Mouse (Mus musculus) hindbrain, embryonic 12.5 days (tissue): ENCODE results near the gene Sstr4. TPM values are rescaled to one million over a fixed set of nuclear protein-coding genes. Genes with fewer than 3 reads are reported as not detected.

Source experiments
- ATAC-seq: fragments of 200-750 bp; cut with Nextera tagmentation; 2 replicates; pipeline ENCODE4 v1.8.0; 2017; ENCODE audit warnings: moderate TSS enrichment; ENCODE audit not compliant: low FRiP score
- H3K27ac ChIP-seq: fragments of 300-500 bp; sonication (generic); 2 replicates; pipeline ENCODE4 v1.5.1; 2016; ENCODE audit warnings: mild to moderate bottlenecking
- H3K27me3 ChIP-seq: fragments of 300-500 bp; sonication (generic); 2 replicates; pipeline ENCODE4 v1.6.1; 2016; ENCODE audit warnings: mild to moderate bottlenecking
- H3K36me3 ChIP-seq: fragments of 300-500 bp; sonication (generic); 2 replicates; pipeline ENCODE4 v1.6.1; 2016; ENCODE audit warnings: mild to moderate bottlenecking
- H3K4me1 ChIP-seq: fragments of 300-500 bp; sonication (generic); 2 replicates; pipeline ENCODE4 v1.6.1; 2016
- H3K4me2 ChIP-seq: fragments of 300-500 bp; sonication (generic); replicated peaks from 2 replicates; pipeline ENCODE4 v1.6.1; 2016; ENCODE audit warnings: mild to moderate bottlenecking
- H3K4me3 ChIP-seq: fragments of 300-500 bp; sonication (generic); 2 replicates; pipeline ENCODE4 v1.5.1; 2016; ENCODE audit warnings: mild to moderate bottlenecking
- H3K9ac ChIP-seq: fragments of 300-500 bp; sonication (generic); 2 replicates; pipeline ENCODE4 v1.6.1; 2016; ENCODE audit warnings: mild to moderate bottlenecking, moderate library complexity
- H3K9me3 ChIP-seq: fragments of 300-500 bp; sonication (generic); replicated peaks from 2 replicates; pipeline ENCODE4 v1.6.1; 2016; ENCODE audit warnings: mild to moderate bottlenecking
- WGBS: fragments of 180-500 bp; shearing (Covaris S2); methylation state at CpG from one replicate; pipeline ENCODE4 v1.1.7; 2016; 5-methylcytosine and 5-hydroxymethylcytosine counted together
- polyA plus RNA-seq: library from polyadenylated mRNA; unstranded; fragments of >200 nt; fragmentation: Nextera tagmentation; extraction: Ambion mirVana; gene quantifications from 2 replicates; pipeline ENCODE4 v1.2.1, GENCODE M21; 2016

Gene Sstr4
- polyA plus RNA-seq, 1 experiment from 2014 or later: 1.7 TPM

DNA sequence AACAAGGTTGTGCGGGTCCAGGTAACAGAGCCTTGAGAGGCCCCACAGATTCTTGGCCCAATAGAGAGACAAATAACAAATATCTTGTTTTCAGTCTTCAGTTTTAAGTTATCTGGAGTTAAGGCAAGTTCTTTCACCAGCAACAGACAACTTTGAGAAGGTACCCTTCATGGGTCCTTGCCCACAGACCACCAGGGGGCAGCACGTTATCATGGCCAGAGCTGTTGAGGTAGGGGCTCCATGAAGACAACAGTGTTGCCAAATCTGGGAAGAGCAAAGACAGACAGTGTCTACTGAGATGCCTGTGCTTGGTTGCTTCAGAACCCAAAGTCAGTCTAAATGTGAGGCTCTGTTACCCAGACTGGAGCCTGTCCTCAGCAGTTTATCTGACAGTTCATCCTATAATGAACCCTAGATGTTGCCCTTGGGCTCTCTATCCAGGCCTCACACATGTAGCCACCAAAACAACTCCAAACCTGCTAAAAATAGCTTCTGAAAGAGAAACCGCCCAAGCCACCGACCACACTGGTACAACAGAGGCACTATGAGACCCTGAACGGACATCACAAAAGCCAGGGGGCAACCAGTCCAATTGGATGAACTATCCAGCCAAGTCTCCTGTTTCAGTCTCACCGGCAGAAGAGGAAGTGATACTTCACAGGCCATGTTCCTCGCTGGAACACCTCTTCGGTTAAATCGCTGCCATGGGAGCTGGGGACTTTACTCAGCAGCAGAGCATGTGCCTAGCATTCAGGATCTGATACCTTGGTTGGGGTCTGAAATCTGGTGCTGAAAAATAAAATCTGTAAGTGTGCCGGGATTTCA, 19.6 kb upstream of the Sstr4 start:
- WGBS: 70% methylated on average over 10 of the region's 10 CpGs
- Histone ChIP-seq H3K4me2 (no peak overlapping the region), H3K9me3 (no peaks in the 10 kb centered on the region), H3K36me3 (no peaks in the 10 kb centered on the region), H3K27ac (no peak overlapping the region), H3K4me3 (no peak overlapping the region), H3K9ac (no peak overlapping the region), H3K4me1 (no peaks in the 10 kb centered on the region), H3K27me3 (no peaks in the 10 kb centered on the region)
- ATAC-seq: no peak

DNA sequence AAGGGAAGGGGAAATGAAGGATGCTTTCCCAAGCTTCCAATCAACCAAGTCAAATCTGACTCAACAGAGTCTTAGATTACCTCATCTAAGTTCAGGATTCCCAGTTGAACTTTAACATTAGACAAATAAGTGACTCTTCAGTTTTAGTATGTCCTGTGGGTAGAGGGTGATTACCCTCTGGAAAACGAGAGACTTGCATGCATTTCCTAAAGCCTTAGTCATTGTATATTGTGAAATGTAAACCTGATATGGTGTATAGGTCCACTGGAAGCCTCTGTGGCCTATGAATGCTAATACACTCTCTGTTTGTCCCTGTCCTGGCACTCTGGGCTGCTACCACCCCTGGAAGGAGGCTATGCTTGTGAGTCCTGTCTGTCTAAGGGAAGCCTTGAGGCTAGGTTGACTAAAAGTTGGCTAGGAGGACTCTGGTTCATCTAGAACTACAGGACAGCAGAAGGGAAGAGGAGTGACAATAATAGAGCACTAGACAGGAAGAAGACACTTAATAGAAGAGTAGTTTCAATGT, 16.3 kb upstream of the Sstr4 start:
- H3K9me3 ChIP-seq: no peaks in the 10 kb centered on the region
- H3K9ac ChIP-seq: no peak overlapping the region
- H3K4me2 ChIP-seq: no peak overlapping the region
- H3K27me3 ChIP-seq: no peaks in the 10 kb centered on the region
- H3K4me3 ChIP-seq: no peak overlapping the region
- ATAC-seq: no peak
- no peaks in the 10 kb centered on the region for H3K4me1 ChIP-seq
- no peaks in the 10 kb centered on the region for H3K36me3 ChIP-seq
- H3K27ac ChIP-seq: no peak overlapping the region
- 76% methylated on average over 1 of the region's 1 CpGs for WGBS

DNA sequence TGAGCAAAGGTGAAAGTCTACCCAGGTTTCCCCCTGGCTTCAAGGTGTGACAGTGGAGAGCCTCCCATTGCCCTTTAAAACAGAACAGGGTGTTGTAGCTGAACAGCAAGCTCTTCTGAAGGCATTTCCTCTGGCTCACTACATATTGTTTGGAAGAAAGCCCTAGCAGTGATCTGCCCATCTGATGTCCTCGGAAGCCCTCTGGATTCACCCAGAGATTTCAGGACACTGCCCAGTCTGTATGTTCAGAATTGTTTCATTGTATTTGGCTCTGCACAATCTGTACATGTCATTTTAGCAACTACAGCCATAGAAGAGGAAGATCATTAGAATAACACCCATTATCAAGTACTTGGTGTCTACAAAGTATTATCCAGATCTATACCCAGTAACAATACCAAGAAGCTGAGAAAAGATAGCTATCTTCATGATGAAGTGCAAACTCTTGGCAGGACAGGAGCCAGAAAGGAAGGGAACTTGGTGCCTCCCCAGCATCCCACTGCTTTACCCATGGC, 15.2 kb upstream of the Sstr4 start:
- no peak overlapping the region for H3K27ac ChIP-seq
- no peaks in the 10 kb centered on the region for H3K27me3 ChIP-seq
- H3K9ac ChIP-seq: no peak overlapping the region
- H3K4me1 ChIP-seq: no peaks in the 10 kb centered on the region
- WGBS: 94% methylated on average over 1 of the region's 1 CpGs
- H3K4me2 ChIP-seq: no peak overlapping the region
- H3K36me3 ChIP-seq: no peaks in the 10 kb centered on the region
- H3K9me3 ChIP-seq: no peaks in the 10 kb centered on the region
- ATAC-seq: no peak
- no peak overlapping the region for H3K4me3 ChIP-seq

DNA sequence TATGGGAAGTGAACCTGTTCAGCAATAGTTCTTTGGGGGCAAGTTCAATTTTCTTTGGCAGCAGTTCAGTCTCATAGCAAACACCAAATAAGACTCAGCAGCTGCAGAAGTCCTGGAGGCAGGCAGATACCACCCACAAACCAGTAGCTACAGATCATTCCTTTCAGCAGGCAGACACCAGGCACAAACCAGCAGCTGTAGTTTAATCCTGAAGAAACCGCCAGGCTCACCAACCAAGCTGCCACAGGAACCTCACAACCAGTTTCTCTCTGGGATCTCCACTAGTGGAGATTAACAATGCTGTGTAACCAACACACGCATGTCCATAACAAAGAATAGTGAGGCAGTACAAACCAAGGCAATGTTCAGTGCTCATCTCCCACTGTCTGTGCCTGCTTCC, 14.1 kb upstream of the Sstr4 start:
- no peak overlapping the region for H3K4me3 ChIP-seq
- WGBS: 90% methylated on average over 2 of the region's 2 CpGs
- no peaks in the 10 kb centered on the region for H3K36me3 ChIP-seq
- H3K4me2 ChIP-seq: no peak overlapping the region
- no peaks in the 10 kb centered on the region for H3K9me3 ChIP-seq
- no peaks in the 10 kb centered on the region for H3K27me3 ChIP-seq
- H3K4me1 ChIP-seq: no peaks in the 10 kb centered on the region
- ATAC-seq: no peak
- no peak overlapping the region for H3K27ac ChIP-seq
- H3K9ac ChIP-seq: no peak overlapping the region

DNA sequence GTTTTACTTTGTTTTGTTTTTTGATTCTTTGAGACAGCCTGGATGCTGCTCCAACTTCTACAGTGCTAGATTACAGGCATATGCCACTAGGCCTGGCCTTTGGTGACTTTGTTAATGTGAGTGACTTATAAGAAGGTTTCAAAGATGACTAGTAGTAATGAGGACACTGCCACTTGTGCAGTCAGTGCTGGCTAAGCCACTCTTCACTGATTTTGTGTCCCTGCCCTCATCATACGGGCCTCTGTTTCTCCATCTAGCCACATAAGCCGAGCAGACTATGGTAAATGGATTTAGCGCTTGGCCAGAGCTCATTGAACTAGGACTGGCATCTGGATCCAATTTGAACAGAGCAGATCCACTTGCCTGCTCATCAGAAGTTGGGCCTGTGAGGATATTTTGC, 8.7 kb upstream of the Sstr4 start:
- 79% methylated on average over 3 of the region's 3 CpGs for WGBS

DNA sequence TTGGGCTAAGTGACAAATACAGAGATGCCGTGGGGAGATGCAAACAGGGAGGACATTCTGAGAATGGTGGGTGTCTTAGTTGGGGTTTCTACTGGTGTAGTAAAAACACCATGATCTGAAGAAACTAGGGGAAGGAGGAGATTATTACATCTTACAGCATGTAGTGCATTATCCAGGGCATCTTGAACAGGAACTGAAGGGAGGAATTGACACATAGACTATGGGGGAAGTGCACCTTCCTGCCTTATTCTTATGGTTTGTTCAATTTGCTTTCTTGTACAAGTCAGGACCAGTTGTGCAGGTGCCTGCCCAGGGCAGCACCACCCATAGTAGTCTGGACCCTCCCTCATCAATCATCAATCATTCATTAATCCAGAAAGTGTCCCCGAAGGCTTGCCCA, 8.2 kb upstream of the Sstr4 start:
- H3K9ac ChIP-seq: no peak overlapping the region
- no peaks in the 10 kb centered on the region for H3K36me3 ChIP-seq
- H3K4me1 ChIP-seq: no peaks in the 10 kb centered on the region
- no peak overlapping the region for H3K4me2 ChIP-seq
- no peaks in the 10 kb centered on the region for H3K27me3 ChIP-seq
- no peak overlapping the region for H3K27ac ChIP-seq
- no peaks in the 10 kb centered on the region for H3K9me3 ChIP-seq
- no peak for ATAC-seq
- H3K4me3 ChIP-seq: no peak overlapping the region
- 84% methylated on average over 2 of the region's 2 CpGs for WGBS

More for the DNA sequence above, 8.7 kb upstream of the Sstr4 start:
- Histone ChIP-seq H3K36me3 (no peaks in the 10 kb centered on the region), H3K27me3 (no peaks in the 10 kb centered on the region), H3K9me3 (no peaks in the 10 kb centered on the region), H3K9ac (no peak overlapping the region), H3K27ac (no peak overlapping the region), H3K4me1 (no peaks in the 10 kb centered on the region), H3K4me3 (no peak overlapping the region), H3K4me2 (no peak overlapping the region)
- no peak for ATAC-seq

DNA sequence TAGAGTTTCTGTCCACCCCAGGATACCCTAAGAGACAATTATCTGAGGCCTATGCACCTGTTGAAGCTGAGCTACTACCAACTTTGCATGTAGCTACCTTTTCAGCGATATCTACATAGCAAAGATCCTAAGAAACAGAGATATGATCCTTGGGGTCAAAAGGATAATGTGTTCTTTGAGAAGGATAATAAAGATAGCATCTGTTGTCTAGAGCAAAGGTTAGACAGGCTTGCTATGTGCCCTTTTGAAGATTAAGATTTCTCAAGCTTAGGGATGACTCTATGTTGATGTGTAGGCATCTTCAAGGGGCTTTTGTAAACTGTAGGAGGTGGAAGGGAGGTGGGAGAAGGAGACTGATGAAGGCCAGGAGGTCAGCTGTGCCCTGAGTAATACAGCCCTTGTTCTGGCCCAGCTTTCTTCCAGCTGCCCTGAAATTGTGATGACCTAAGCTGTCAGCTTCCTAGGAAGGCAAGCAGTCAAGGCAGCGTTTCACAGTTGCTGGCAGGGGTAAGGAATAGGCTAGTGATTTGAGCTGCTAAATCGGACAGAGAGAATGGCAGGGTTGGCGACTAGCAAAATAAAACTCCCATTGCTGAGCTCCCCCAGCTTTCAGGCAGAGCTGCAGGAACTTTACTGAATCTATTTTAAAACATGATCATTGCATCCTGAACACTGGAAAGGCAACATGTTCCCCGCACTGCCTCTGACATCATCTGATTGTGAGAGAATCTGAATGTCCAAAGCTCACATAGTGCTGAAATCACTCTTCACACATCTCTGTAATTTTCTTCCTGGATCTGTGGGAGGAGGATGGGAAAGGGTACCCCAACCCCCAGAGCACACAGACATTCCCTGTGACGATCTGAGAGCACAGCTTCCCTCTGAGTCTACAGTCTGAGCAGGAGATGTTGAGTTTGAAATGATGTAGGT, 7.2 kb upstream of the Sstr4 start:
- Histone ChIP-seq H3K27me3 (no peaks in the 10 kb centered on the region), H3K9ac (no peak overlapping the region)
- 64% methylated on average over 6 of the region's 6 CpGs for WGBS

DNA sequence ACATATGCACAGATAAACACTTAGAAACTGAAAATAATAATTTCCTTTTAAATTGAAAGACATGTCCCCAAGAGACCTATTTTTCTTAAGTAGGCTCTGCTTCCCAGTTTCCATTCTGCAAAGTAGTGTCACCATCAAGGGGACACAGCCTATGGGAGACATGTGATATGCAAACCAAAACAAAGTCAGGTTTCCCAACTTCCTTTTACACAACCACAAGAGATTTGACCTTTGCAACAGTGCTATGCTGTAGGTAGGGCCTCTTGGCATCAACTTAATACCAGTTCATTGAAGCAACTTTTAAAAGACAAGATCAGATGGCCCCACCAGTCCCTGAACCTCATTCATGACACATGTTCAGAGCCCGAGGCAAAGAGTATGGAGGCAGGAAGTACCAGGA, 2.0 kb upstream of the Sstr4 start:
- Histone ChIP-seq H3K36me3 (no peaks in the 10 kb centered on the region), H3K27ac (no peak overlapping the region), H3K4me1 (peaks cover 12% of the 10 kb centered on the region; the same call in 1 of the 2 replicates), H3K4me3 (no peak overlapping the region), H3K27me3 (peaks cover 42% of the 10 kb centered on the region), H3K9me3 (no peaks in the 10 kb centered on the region), H3K4me2 (no peak overlapping the region), H3K9ac (no peak overlapping the region)
- WGBS: 87% methylated on average over 1 of the region's 1 CpGs
- ATAC-seq: no peak

More for the DNA sequence above, 7.2 kb upstream of the Sstr4 start:
- H3K27ac ChIP-seq: no peak overlapping the region
- no peak overlapping the region for H3K4me3 ChIP-seq
- ATAC-seq: no peak
- H3K4me2 ChIP-seq: no peak overlapping the region
- H3K4me1 ChIP-seq: no peaks in the 10 kb centered on the region
- H3K36me3 ChIP-seq: no peaks in the 10 kb centered on the region
- no peaks in the 10 kb centered on the region for H3K9me3 ChIP-seq

DNA sequence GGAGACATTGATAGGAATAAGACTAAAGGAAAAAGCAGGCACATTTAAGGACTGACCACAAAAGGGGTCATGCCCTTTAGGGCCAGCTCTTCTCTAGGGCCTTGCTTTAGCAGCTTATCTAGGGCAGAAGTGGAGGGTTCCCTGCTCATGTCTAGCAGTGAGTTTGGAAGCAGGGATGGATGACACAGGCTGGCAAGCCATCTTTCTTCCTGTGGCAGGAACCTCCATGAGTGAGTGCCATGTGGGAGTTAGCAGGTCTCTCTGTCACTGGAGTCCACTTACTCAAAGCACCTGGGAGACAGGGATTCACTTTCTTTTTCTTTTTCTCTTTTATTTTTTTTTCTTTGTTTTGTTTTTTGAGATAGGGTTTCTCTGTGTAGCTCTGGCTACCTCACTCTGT, 1.3 kb upstream of the Sstr4 start:
- no peak for ATAC-seq
- H3K27me3 ChIP-seq: peaks cover 44% of the 10 kb centered on the region
- H3K36me3 ChIP-seq: no peaks in the 10 kb centered on the region
- no peak overlapping the region for H3K4me3 ChIP-seq
- H3K27ac ChIP-seq: no peak overlapping the region
- H3K9me3 ChIP-seq: no peaks in the 10 kb centered on the region
- H3K4me2 ChIP-seq: no peak overlapping the region
- H3K9ac ChIP-seq: no peak overlapping the region
- peaks cover 12% of the 10 kb centered on the region; the same call in 1 of the 2 replicates for H3K4me1 ChIP-seq

DNA sequence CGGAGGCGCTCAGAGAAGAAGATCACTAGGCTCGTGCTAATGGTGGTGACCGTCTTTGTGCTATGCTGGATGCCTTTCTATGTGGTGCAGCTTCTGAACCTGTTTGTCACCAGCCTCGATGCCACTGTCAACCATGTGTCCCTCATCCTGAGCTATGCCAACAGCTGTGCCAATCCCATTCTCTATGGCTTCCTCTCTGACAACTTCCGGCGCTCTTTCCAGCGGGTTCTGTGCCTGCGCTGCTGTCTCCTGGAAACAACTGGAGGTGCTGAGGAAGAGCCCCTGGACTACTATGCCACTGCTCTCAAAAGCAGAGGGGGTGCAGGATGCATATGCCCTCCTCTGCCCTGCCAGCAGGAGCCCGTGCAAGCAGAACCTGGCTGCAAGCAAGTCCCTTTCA, 1.1 kb downstream of the Sstr4 start:
- no peak overlapping the region for H3K27ac ChIP-seq
- H3K27me3 ChIP-seq: peaks cover 44% of the 10 kb centered on the region
- H3K4me2 ChIP-seq: peak overlapping the region; percentile 98
- H3K9me3 ChIP-seq: no peaks in the 10 kb centered on the region
- peaks cover 12% of the 10 kb centered on the region; the same call in 1 of the 2 replicates for H3K4me1 ChIP-seq
- H3K9ac ChIP-seq: no peak overlapping the region
- WGBS: 65% methylated on average over 10 of the region's 10 CpGs
- no peak; the same call in 1 of the 2 replicates for ATAC-seq
- 0 out of 2 replicates have a peak overlapping the region, but pooled peaks have one; percentile 61 for H3K4me3 ChIP-seq
- no peaks in the 10 kb centered on the region for H3K36me3 ChIP-seq

DNA sequence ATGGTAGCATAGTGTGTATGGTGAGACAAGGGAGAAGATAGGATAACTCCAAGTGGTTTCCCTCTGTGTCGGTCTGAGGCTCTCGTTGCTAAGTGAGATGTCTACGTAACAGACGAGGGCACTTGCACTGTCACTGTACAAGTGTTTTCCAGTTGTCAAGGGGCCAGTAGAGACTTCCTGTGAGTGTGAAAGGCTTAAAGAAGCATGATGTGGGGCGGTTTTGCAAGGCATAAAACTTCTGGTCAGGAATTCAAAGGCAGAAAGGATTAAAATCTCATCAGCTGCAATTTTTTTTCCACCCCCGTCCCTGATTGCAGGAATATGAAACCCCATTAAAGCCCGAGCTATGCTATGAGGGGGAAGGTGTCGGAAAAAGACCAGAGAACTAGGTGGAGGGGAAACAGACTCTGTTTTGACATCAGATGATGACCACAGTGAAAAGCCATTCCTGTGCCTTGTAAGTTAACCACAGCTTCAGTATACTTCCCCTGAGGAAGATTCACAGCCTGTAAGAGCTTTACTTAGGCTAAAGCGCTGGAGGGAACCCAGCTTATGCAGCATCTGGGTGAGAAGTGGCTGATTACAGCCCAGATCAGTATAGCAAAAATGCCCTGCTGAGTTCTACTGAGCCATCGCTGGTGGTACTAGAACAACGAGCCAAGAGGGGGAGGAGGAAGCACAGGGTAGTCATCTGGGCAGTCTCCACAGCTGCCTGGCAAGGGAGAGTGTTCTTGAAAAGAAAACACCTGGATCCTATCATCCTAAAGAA, 2.1 kb downstream of the Sstr4 start:
- Histone ChIP-seq H3K36me3 (no peaks in the 10 kb centered on the region), H3K27ac (no peak overlapping the region), H3K4me3 (no peak overlapping the region), H3K27me3 (peaks cover 45% of the 10 kb centered on the region), H3K9me3 (no peaks in the 10 kb centered on the region), H3K9ac (no peak overlapping the region), H3K4me2 (no peak overlapping the region), H3K4me1 (peaks cover 12% of the 10 kb centered on the region; the same call in 1 of the 2 replicates)
- no peak for ATAC-seq
- WGBS: 75% methylated on average over 11 of the region's 11 CpGs

DNA sequence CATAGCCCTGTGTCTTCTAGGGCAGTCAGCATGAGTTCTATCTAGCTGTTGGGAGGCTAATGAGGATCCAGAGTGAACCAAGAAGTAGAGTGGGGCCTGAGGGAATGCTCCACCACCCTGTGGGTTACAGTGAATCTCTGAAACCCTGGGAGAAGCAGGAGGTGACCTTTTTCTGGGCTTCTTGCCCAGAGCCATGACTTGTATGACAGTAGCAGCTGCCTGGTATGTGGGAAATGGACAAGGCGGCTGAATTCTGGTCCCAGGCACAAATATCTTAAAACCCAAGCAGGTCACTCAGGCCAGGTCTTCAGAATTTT, 2.6 kb downstream of the Sstr4 start:
- 85% methylated on average over 1 of the region's 1 CpGs for WGBS

More for the DNA sequence above, 2.6 kb downstream of the Sstr4 start:
- Histone ChIP-seq H3K27ac (no peak overlapping the region), H3K36me3 (no peaks in the 10 kb centered on the region), H3K9ac (no peak overlapping the region), H3K9me3 (no peaks in the 10 kb centered on the region), H3K4me1 (peaks cover 12% of the 10 kb centered on the region; the same call in 1 of the 2 replicates), H3K4me2 (no peak overlapping the region), H3K4me3 (no peak overlapping the region), H3K27me3 (peaks cover 49% of the 10 kb centered on the region)
- ATAC-seq: no peak
